Mouse (Mus musculus): ENCODE data around the gene Prn.

- no peak for TF ChIP-seq MAX (IDR thresholded peaks at IDR 0.05; ENCODE audit: low read depth)
- TF ChIP-seq USF1 (IDR thresholded peaks at IDR 0.05; ENCODE audit: low read depth): no peak
- no peak for TF ChIP-seq E2F4 (IDR thresholded peaks at IDR 0.05; ENCODE audit: insufficient read depth)
- TF ChIP-seq TCF12 (IDR thresholded peaks at IDR 0.05; ENCODE audit: insufficient read depth, poor library complexity, severe bottlenecking): no peak
- TF ChIP-seq CEBPB (IDR thresholded peaks at IDR 0.05; ENCODE audit: insufficient read depth, poor library complexity, severe bottlenecking): no peak
- TF ChIP-seq POLR2A (IDR thresholded peaks at IDR 0.05; ENCODE audit: insufficient read length, low read depth): no peak
- TF ChIP-seq POLR2AphosphoS2 (IDR thresholded peaks at IDR 0.05; ENCODE audit: insufficient read length, low read depth): no peak
- no peak for TF ChIP-seq MYOG (IDR thresholded peaks at IDR 0.05; ENCODE audit: control insufficient read depth in 1 of 3, insufficient read depth in 1 of 3, insufficient read length in 2 of 3, low read depth in 2 of 3)
- TF ChIP-seq MYOD1 (IDR thresholded peaks at IDR 0.05; ENCODE audit: control insufficient read depth in 1 of 3, insufficient read length in 2 of 3, low read depth in 2 of 3): no peak
Observed at GRCm38 (mm10) chr2:131961671-131962070, 51.9 kb downstream of the Prn start.
